Mouse (Mus musculus) ES-E14 (cell line): ENCODE data around the gene Kcnj9.

Source experiments
- CHD2 ChIP-seq: IDR thresholded peaks from 2 replicates; pipeline ENCODE4 v1.6.1; 2014; ENCODE audit warnings: mild to moderate bottlenecking, low read depth, low read length, inconsistent platforms
- HCFC1 ChIP-seq: IDR thresholded peaks from 2 replicates; pipeline ENCODE4 v1.6.1; 2012; ENCODE audit warnings: low read length, inconsistent platforms, borderline replicate concordance; ENCODE audit not compliant: insufficient read depth
- ZC3H11A ChIP-seq: IDR thresholded peaks from 2 replicates; pipeline ENCODE4 v1.6.1; 2012; ENCODE audit warnings: low read depth, mild to moderate bottlenecking, inconsistent platforms, low read length, borderline replicate concordance

DNA sequence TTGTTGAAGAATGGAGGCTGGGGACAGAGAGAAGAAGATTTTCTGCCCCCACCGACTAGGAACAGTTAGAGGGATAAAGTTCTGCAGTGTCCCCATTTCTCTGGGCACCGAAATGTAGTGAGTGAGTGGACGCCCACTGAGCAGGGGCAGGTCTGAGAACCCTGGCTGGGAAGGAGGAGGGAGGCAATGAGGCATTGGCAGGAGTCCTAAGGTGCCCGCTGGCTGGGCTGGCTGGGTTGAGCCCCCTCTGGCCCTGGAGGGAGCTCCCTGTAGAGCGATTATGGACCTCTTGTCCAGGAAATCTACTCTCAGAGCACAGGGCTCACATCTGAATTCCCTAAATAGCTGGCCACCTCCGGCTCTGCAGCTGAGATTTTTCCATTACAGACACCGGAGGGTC is 29.6 kb downstream of the Kcnj9 start:
- TF ChIP-seq CHD2 (no peak), ZC3H11A (no peak), HCFC1 (no peak)
